ENCODE assay signal across 8 mouse cellular contexts in genomic region chr17:31529314-31529713, GRCm38 (mm10). TPM values are rescaled to one million over a fixed set of nuclear protein-coding genes. Genes with fewer than 3 reads are reported as not detected.
DNase-seq lines count a peak whose midpoint lies in the region; ATAC-seq lines count a peak whose summit lies in the region.

No protein-coding gene starts in this region.

- no peak overlapping the region for H3K4me2 ChIP-seq in intestine, embryonic 14.5 days (ENCODE audit: low read length)

- no peak overlapping the region for H3K27ac ChIP-seq in intestine, embryonic 14.5 days (ENCODE audit: low read depth)

- 32% methylated on average over 15 of the region's 15 CpGs for WGBS in intestine, embryonic 14.5 days

- no peak overlapping the region for H3K9ac ChIP-seq in intestine, embryonic 14.5 days (ENCODE audit: low read length)

- peaks cover 49% of the 10 kb centered on the region for H3K36me3 ChIP-seq in intestine, embryonic 14.5 days (ENCODE audit: control insufficient read depth, insufficient read depth, low read length)

- H3K4me1 ChIP-seq in intestine, embryonic 14.5 days (replicated peaks; ENCODE audit: control insufficient read depth, insufficient read depth, low read length): no peaks in the 10 kb centered on the region

- H3K4me3 ChIP-seq in intestine, embryonic 14.5 days (ENCODE audit: low read depth, low read length): no peak overlapping the region

- no peaks in the 10 kb centered on the region for H3K27me3 ChIP-seq in intestine, embryonic 14.5 days (replicated peaks; ENCODE audit: control insufficient read depth, insufficient read depth, low read length)

- ATAC-seq in intestine, embryonic 14.5 days (replicated peaks; ENCODE audit: low FRiP score, low TSS enrichment, low read depth): no peak
- ATAC-seq in granulocyte monocyte progenitor cell, adult 5-6 weeks (replicated peaks; ENCODE audit: poor library complexity, severe bottlenecking): no peak

- H3K9me3 ChIP-seq in intestine, embryonic 14.5 days (ENCODE audit: control insufficient read depth, low read length): no peaks in the 10 kb centered on the region

- DNase-seq in cerebellum, postnatal 14 days: peak; percentile 44 to 76
- no peak for DNase-seq in cerebellum, adult 11 months
- peak; percentile 54 for DNase-seq in 3T3-L1 (ENCODE audit: low read depth, low spot score)
- DNase-seq in brain, adult 2 months (ENCODE audit: low read depth, low spot score): peak; percentile 74
- DNase-seq in intestine, embryonic 14.5 days (ENCODE audit: low spot score): peak; percentile 78
- peak; percentile 50 for DNase-seq in lung, postnatal 14 days
- DNase-seq in thymus, postnatal 4 days: peak; percentile 64

RNA-seq across cellular contexts. Expression of gene Ndufv3, which starts 9.4 kb away (rescaled TPM):
- polyA plus RNA-seq in intestine, embryonic 14.5 days (2014; fragmentation: Nextera tagmentation; extraction: Ambion mirVana): 386 and 427 TPM in 2 replicates
- 195 and 260 TPM in 2 replicates for total RNA-seq in granulocyte monocyte progenitor cell, adult 5-6 weeks (2014; fragmentation: Nextera tagmentation)
- total RNA-seq in granulocyte monocyte progenitor cell, adult 5-6 weeks (2017): 207 and 212 TPM in 2 replicates

RNA-seq across cellular contexts. Expression of gene Wdr4, which starts 9.5 kb away (rescaled TPM):
- polyA plus RNA-seq in intestine, embryonic 14.5 days (2014; fragmentation: Nextera tagmentation; extraction: Ambion mirVana): 49.1 and 53.1 TPM in 2 replicates
- total RNA-seq in granulocyte monocyte progenitor cell, adult 5-6 weeks (2014; fragmentation: Nextera tagmentation): 14.6 and 31.9 TPM in 2 replicates
- 17.0 and 20.8 TPM in 2 replicates for total RNA-seq in granulocyte monocyte progenitor cell, adult 5-6 weeks (2017)

RNA-seq across cellular contexts. Expression of gene Pknox1, which starts 35.2 kb away (rescaled TPM):
- 39.4 and 43.5 TPM in 2 replicates for polyA plus RNA-seq in intestine, embryonic 14.5 days (2014; fragmentation: Nextera tagmentation; extraction: Ambion mirVana)
- total RNA-seq in granulocyte monocyte progenitor cell, adult 5-6 weeks (2014; fragmentation: Nextera tagmentation): 19.0 and 32.7 TPM in 2 replicates
- total RNA-seq in granulocyte monocyte progenitor cell, adult 5-6 weeks (2017): 21.2 and 30.7 TPM in 2 replicates
